9 mouse cellular contexts compared by ENCODE assay signal in the genomic region with DNA sequence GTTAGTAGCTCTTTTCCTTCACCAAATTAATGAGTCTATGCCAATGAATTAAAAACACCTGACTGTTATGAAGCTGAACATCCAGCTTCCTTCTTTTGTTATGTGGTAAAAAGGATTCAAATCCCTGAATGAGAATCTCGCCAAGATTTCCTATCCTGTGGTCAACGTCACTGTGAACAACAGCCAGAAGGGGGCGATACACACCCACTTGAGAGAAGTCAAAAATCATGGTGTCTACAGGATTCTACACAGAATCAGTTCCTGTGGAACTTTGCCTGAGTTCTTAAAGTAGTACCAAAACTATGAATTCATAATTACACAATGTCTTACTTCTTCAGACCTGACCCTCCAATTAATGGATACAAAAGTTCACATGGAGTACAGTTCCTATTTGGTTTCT.
DNase-seq lines count a peak whose midpoint lies in the region; ATAC-seq and TF ChIP-seq lines count a peak whose summit lies in the region.
"Had no signal": no experiment of that assay in that cellular context is flagged by ENCODE, and none has a peak within 500 bp of the region (broad histone marks: within the 10 kb centered on the region; RNA-seq: fewer than 3 reads in every experiment).

No protein-coding gene starts in this region.

- no peak for ATAC-seq in heart, postnatal 0 days (ENCODE audit: insufficient read depth, low read depth)
- ATAC-seq in erythroblast, adult 5-6 weeks (replicated peaks; ENCODE audit: low FRiP score, poor library complexity, severe bottlenecking), result no peak

- no peak overlapping the region for H3K9ac ChIP-seq in heart, postnatal 0 days (replicated peaks; ENCODE audit: low read depth, low read length)

- TF ChIP-seq CTCF in heart, postnatal 0 days (IDR thresholded peaks at IDR 0.05; ENCODE audit: low read depth), result peak; percentile 69

- no peak overlapping the region for H3K27ac ChIP-seq in heart, postnatal 0 days (ENCODE audit: low read depth)

- no peaks in the 10 kb centered on the region for H3K27me3 ChIP-seq in heart, postnatal 0 days (ENCODE audit: control insufficient read depth, insufficient read depth, low read length)

- H3K4me2 ChIP-seq in heart, postnatal 0 days (ENCODE audit: low read depth, low read length), result no peak overlapping the region

- no peak overlapping the region for H3K4me3 ChIP-seq in heart, postnatal 0 days (ENCODE audit: low read depth, low read length)
- H3K4me3 ChIP-seq: myocyte had no signal

- H3K4me1 ChIP-seq in heart, postnatal 0 days (ENCODE audit: control insufficient read depth, insufficient read depth), result no peaks in the 10 kb centered on the region

- no peaks in the 10 kb centered on the region for H3K36me3 ChIP-seq in heart, postnatal 0 days (replicated peaks; ENCODE audit: control insufficient read depth, insufficient read depth, low read length)

- 4% methylated on average over 3 of the region's 3 CpGs for WGBS in heart, postnatal 0 days

- peak; percentile 2 to 35 for DNase-seq in kidney, adult 8-10 months
- no peak for DNase-seq in kidney, adult 11 months
- peak; percentile 32 for DNase-seq in Muller cell, postnatal 12 days (ENCODE audit: inconsistent ontology term)
- DNase-seq in cerebellum, postnatal 36 days, result peak; percentile 30 to 37
- no peak for DNase-seq in heart, postnatal 0 days (ENCODE audit: low spot score)
- DNase-seq in layer of hippocampus, postnatal 10 days (ENCODE audit: low spot score in 2 of 2), result peak; percentile 46 to 60
- DNase-seq in mesoderm, embryonic 11.5 days (ENCODE audit: low read depth, low spot score), result peak; percentile 63

- no peak for TF ChIP-seq EP300 in heart, postnatal 0 days (IDR thresholded peaks at IDR 0.05; ENCODE audit: low read depth)

- no peaks in the 10 kb centered on the region for H3K9me3 ChIP-seq in heart, postnatal 0 days (replicated peaks; ENCODE audit: control insufficient read depth, low read length)

Comparison
In these comparisons a context has a peak if more than half of its experiments do, and no peak if none do; other contexts are left out.
1. DNase-seq: peak in kidney, adult 8-10 months (2 of 2), Muller cell, postnatal 12 days (single experiment), cerebellum, postnatal 36 days (2 of 2), layer of hippocampus, postnatal 10 days (2 of 2) and mesoderm, embryonic 11.5 days (single experiment); none in kidney, adult 11 months (single experiment) and heart, postnatal 0 days (single experiment).